Mouse (Mus musculus) mouse trophoblast stem cell (cell line): ENCODE measurements around the gene Cnpy2.
"Not testable (repeated sequence)": the region's sequence is repeated elsewhere in the genome, so short reads cannot be mapped to it uniquely, and the experiment has no call there.

Experiments used
- in situ Hi-C, 2 experiments: fragments of 300-500 bp; cut with MseI, MboI; formaldehyde crosslinking; loops; 2 replicates in 1 of 2; 3 replicates in 1 of 2; pipeline ENCODE4 v1.15.1; 2025

Cnpy2 gene

GRCm38 (mm10) chr10:128310902-128311301 is 11.4 kb upstream of the Cnpy2 start:
- in situ Hi-C loops: no loop called here

- in situ Hi-C loops: no loop called here
These were observed 6.7 kb upstream of the Cnpy2 start for GRCm38 (mm10) chr10:128315578-128315977.

GRCm38 (mm10) chr10:128321641-128322040 is 618 bp upstream of the Cnpy2 start:
- in situ Hi-C loops: no loop called here

- in situ Hi-C loops: no loop called here
These were observed 1.3 kb downstream of the Cnpy2 start for GRCm38 (mm10) chr10:128323516-128323915.

- in situ Hi-C loops: no loop called here
These were observed 4.6 kb downstream of the Cnpy2 start for GRCm38 (mm10) chr10:128326825-128327224.

- in situ Hi-C loops: no loop called here
These were observed 5.4 kb downstream of the Cnpy2 start for GRCm38 (mm10) chr10:128327610-128328009.

GRCm38 (mm10) chr10:128332358-128333249 is 10.3 kb downstream of the Cnpy2 start:
- in situ Hi-C loops: not testable (repeated sequence)

- in situ Hi-C loops: no loop called here
These were observed 13.3 kb downstream of the Cnpy2 start for GRCm38 (mm10) chr10:128335582-128335981.

GRCm38 (mm10) chr10:128336195-128336594 is 13.9 kb downstream of the Cnpy2 start:
- in situ Hi-C loops: no loop called here

- in situ Hi-C loops: no loop called here
These were observed 14.3 kb downstream of the Cnpy2 start for GRCm38 (mm10) chr10:128336597-128336996.

GRCm38 (mm10) chr10:128337306-128338181 is 15.3 kb downstream of the Cnpy2 start, which contains the start of gene Cs:
Cs (plus strand) TSS chr10:128337734.
- in situ Hi-C loops: no loop called here

- in situ Hi-C loops: no loop called here
These were observed 16.2 kb downstream of the Cnpy2 start for GRCm38 (mm10) chr10:128338415-128338814.

- in situ Hi-C loops: no loop called here
These were observed 16.7 kb downstream of the Cnpy2 start for GRCm38 (mm10) chr10:128338948-128339347.

- in situ Hi-C loops: no loop called here
These were observed 18.0 kb downstream of the Cnpy2 start for GRCm38 (mm10) chr10:128340257-128340656.

- in situ Hi-C loops: no loop called here
These were observed 21.2 kb downstream of the Cnpy2 start for GRCm38 (mm10) chr10:128343436-128343835.

- in situ Hi-C loops: no loop called here
These were observed 22.5 kb downstream of the Cnpy2 start for GRCm38 (mm10) chr10:128344568-128345275.

- in situ Hi-C loops: no loop called here
These were observed 25.3 kb downstream of the Cnpy2 start for GRCm38 (mm10) chr10:128347541-128347940.

- in situ Hi-C loops: no loop called here
These were observed 36.5 kb downstream of the Cnpy2 start for GRCm38 (mm10) chr10:128358796-128359195.

GRCm38 (mm10) chr10:128359226-128359625 is 37.0 kb downstream of the Cnpy2 start:
- in situ Hi-C loops: no loop called here

GRCm38 (mm10) chr10:128361836-128362235 is 39.6 kb downstream of the Cnpy2 start:
- in situ Hi-C loops: no loop called here

- in situ Hi-C loops: no loop called here
These were observed 40.3 kb downstream of the Cnpy2 start for GRCm38 (mm10) chr10:128362568-128362967.
